Mouse (Mus musculus): Measurements from ENCODE around the gene Mfap1a. TPM values are rescaled to one million over a fixed set of nuclear protein-coding genes. Genes with fewer than 3 reads are reported as not detected.
A peak's percentile ranks its signal among the peaks of the same experiment; 100 is the strongest.
"Not testable (repeated sequence)": the region's sequence is repeated elsewhere in the genome, so short reads cannot be mapped to it uniquely, and the experiment has no call there.

Mfap1a gene
- total and polyA plus RNA-seq, 3 experiments, result 11.1 to 57.1 (median 32.5) TPM

GRCm38 (mm10) chr2:121522006-121522405 is 15.5 kb upstream of the Mfap1a start:
- no peaks in the 10 kb centered on the region for H3K9me3 ChIP-seq (replicated peaks)
- peaks cover 62% of the 10 kb centered on the region for H3K36me3 ChIP-seq (replicated peaks)
- no peaks in the 10 kb centered on the region for H3K27me3 ChIP-seq (ENCODE audit: insufficient read depth, low read length)
- H3K4me1 ChIP-seq (ENCODE audit: insufficient read depth, low read depth, low read length), result peaks cover 13% of the 10 kb centered on the region
- DNase-seq (ENCODE audit: low spot score) (peak; percentile 12), ATAC-seq (ENCODE audit: extremely low read depth, insufficient number of reproducible peaks, low FRiP score, poor library complexity, severe bottlenecking) (0 out of 2 replicates have a peak, but pooled peaks have one; percentile 15)
- H3K4me3 ChIP-seq (ENCODE audit: low read depth, low read length), result no peak overlapping the region
- TF ChIP-seq TAL1 (conservative IDR thresholded peaks at IDR 0.05; ENCODE audit: low read depth, low read length), result no peak
- no peak for TF ChIP-seq GATA1 (IDR thresholded peaks at IDR 0.05; ENCODE audit: borderline replicate concordance, low read length)
- no peak for TF ChIP-seq POLR2AphosphoS5 (IDR thresholded peaks at IDR 0.05; ENCODE audit: insufficient replicate concordance, low read depth, low read length)
- TF ChIP-seq GATA2 (IDR thresholded peaks at IDR 0.05; ENCODE audit: borderline replicate concordance, low read depth, low read length), result no peak
- no peak for TF ChIP-seq CTCF (IDR thresholded peaks at IDR 0.05; ENCODE audit: low read depth, low read length)

DNA sequence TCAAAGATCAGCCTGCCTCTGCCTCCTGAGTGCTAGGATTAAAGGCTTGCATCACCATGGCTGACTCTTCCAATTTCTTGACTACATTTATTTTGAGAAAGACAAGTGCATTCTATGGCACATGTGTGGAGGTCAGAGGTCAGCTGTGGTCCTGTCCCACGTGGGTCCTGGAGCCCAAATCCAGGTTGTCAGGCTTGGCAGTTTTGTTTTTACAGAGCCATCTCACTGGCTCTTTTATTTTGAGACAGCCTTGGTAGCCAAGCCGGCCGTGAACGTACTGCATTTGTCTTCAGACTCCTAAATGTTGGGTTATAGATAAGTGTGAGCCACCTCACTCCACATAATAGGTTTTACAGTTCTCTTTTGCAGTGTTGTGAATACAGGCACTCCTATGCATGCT is 12.2 kb upstream of the Mfap1a start:
- not testable (repeated sequence) for H3K4me3 ChIP-seq (ENCODE audit: low read depth, low read length); ATAC-seq (ENCODE audit: extremely low read depth, insufficient number of reproducible peaks, low FRiP score, poor library complexity, severe bottlenecking); H3K27me3 ChIP-seq (ENCODE audit: insufficient read depth, low read length); DNase-seq (ENCODE audit: low spot score); H3K9me3 ChIP-seq (replicated peaks)
- Histone ChIP-seq H3K36me3 (replicated peaks) (peaks cover 58% of the 10 kb centered on the region), H3K4me1 (ENCODE audit: insufficient read depth, low read depth, low read length) (peaks cover 20% of the 10 kb centered on the region)

GRCm38 (mm10) chr2:121518106-121518505 is 11.6 kb upstream of the Mfap1a start:
- H3K4me3 ChIP-seq (ENCODE audit: low read depth, low read length), result no peak overlapping the region
- H3K4me1 ChIP-seq (ENCODE audit: insufficient read depth, low read depth, low read length), result peaks cover 20% of the 10 kb centered on the region
- H3K9me3 ChIP-seq (replicated peaks), result no peaks in the 10 kb centered on the region
- H3K36me3 ChIP-seq (replicated peaks), result peaks cover 59% of the 10 kb centered on the region
- no peak for TF ChIP-seq CTCF (IDR thresholded peaks at IDR 0.05; ENCODE audit: low read depth, low read length)
- TF ChIP-seq GATA1 (IDR thresholded peaks at IDR 0.05; ENCODE audit: borderline replicate concordance, low read length), result no peak
- no peak for TF ChIP-seq POLR2AphosphoS5 (IDR thresholded peaks at IDR 0.05; ENCODE audit: insufficient replicate concordance, low read depth, low read length)
- TF ChIP-seq TAL1 (conservative IDR thresholded peaks at IDR 0.05; ENCODE audit: low read depth, low read length), result no peak
- no peak for TF ChIP-seq GATA2 (IDR thresholded peaks at IDR 0.05; ENCODE audit: borderline replicate concordance, low read depth, low read length)
- H3K27me3 ChIP-seq (ENCODE audit: insufficient read depth, low read length), result no peaks in the 10 kb centered on the region
- no peak for DNase-seq (ENCODE audit: low spot score)
- no peak for ATAC-seq (ENCODE audit: extremely low read depth, insufficient number of reproducible peaks, low FRiP score, poor library complexity, severe bottlenecking)

GRCm38 (mm10) chr2:121514211-121514610 is 7.7 kb upstream of the Mfap1a start:
- Histone ChIP-seq H3K4me3 (ENCODE audit: low read depth, low read length) (no peak overlapping the region), H3K9me3 (replicated peaks) (no peaks in the 10 kb centered on the region), H3K36me3 (replicated peaks) (peaks cover 74% of the 10 kb centered on the region), H3K4me1 (ENCODE audit: insufficient read depth, low read depth, low read length) (peaks cover 30% of the 10 kb centered on the region), H3K27me3 (ENCODE audit: insufficient read depth, low read length) (no peaks in the 10 kb centered on the region)
- TF ChIP-seq TAL1 (conservative IDR thresholded peaks at IDR 0.05; ENCODE audit: low read depth, low read length) (no peak), GATA2 (IDR thresholded peaks at IDR 0.05; ENCODE audit: borderline replicate concordance, low read depth, low read length) (no peak), CTCF (IDR thresholded peaks at IDR 0.05; ENCODE audit: low read depth, low read length) (no peak), GATA1 (IDR thresholded peaks at IDR 0.05; ENCODE audit: borderline replicate concordance, low read length) (no peak), POLR2AphosphoS5 (IDR thresholded peaks at IDR 0.05; ENCODE audit: insufficient replicate concordance, low read depth, low read length) (no peak)
- ATAC-seq (ENCODE audit: extremely low read depth, insufficient number of reproducible peaks, low FRiP score, poor library complexity, severe bottlenecking), result no peak
- no peak for DNase-seq (ENCODE audit: low spot score)

DNA sequence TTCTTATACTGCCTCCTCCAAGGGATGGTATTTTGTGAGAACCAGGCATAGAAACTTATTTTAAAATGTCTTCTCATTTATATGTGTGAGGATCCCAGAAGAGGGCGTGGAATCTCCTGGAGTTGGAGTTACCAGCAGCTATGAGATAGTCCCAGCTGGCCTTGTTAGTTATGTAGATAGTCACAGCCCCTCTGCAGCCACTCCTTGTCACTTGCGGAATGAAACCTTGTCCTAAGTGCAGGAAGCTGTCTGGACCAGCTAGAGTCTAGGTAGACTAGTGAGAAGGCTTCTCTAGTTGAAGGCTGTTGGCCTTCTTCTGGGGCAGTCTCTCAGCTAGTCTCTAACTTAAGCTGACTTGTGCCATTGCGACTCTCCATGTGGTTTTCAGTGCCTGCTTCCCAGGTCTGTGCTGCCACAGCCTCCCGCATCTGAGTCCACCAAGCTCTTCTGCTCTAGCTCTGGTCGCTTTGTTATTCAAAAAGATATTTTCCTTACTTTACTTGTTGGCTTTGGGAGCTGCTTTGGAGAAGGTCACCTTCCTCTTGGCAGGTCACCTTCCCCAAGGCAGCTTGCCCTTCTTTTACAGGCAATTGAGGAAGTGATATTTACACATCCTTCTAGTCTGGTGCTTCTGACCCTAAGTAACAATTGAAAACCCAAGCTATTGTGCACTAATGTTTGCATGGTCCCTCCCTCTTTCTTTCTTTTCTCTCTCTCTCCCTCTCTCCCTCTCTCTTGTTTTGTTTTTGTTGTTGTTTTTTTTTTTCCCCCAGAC is 6.7 kb upstream of the Mfap1a start:
- not testable (repeated sequence) for ATAC-seq (ENCODE audit: extremely low read depth, insufficient number of reproducible peaks, low FRiP score, poor library complexity, severe bottlenecking); DNase-seq (ENCODE audit: low spot score); H3K4me3 ChIP-seq (ENCODE audit: low read depth, low read length); H3K27me3 ChIP-seq (ENCODE audit: insufficient read depth, low read length); H3K9me3 ChIP-seq (replicated peaks)
- Histone ChIP-seq H3K4me1 (ENCODE audit: insufficient read depth, low read depth, low read length) (peaks cover 38% of the 10 kb centered on the region), H3K36me3 (replicated peaks) (peaks cover 77% of the 10 kb centered on the region)

DNA sequence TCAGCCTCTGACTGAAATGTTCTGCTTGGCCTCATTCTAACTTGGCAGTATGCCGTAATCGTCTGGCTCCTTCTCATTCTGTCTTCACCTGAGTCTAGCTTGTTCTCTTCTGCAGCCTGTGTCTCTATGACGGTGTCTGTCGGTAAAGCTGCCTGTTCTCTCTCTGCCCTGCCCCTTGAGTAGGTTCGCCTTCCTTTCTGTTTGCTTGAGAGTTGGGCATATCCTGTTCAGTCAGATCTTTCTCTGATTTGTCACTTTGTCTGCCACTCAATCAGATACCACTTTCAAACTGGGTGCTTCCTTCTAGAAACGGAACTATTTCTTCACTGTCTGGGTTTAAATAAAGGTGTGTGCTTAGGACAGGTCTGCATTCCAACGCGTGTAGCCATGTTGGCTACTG is 4.9 kb upstream of the Mfap1a start:
- Histone ChIP-seq H3K27me3 (ENCODE audit: insufficient read depth, low read length) (no peaks in the 10 kb centered on the region), H3K36me3 (replicated peaks) (peaks cover 67% of the 10 kb centered on the region), H3K4me1 (ENCODE audit: insufficient read depth, low read depth, low read length) (peaks cover 43% of the 10 kb centered on the region), H3K4me3 (ENCODE audit: low read depth, low read length) (no peak overlapping the region), H3K9me3 (replicated peaks) (no peaks in the 10 kb centered on the region)
- DNase-seq (ENCODE audit: low spot score) (no peak), ATAC-seq (ENCODE audit: extremely low read depth, insufficient number of reproducible peaks, low FRiP score, poor library complexity, severe bottlenecking) (no peak)
- no peak for TF ChIP-seq POLR2AphosphoS5 (IDR thresholded peaks at IDR 0.05; ENCODE audit: insufficient replicate concordance, low read depth, low read length)
- TF ChIP-seq GATA1 (IDR thresholded peaks at IDR 0.05; ENCODE audit: borderline replicate concordance, low read length), result no peak
- TF ChIP-seq GATA2 (IDR thresholded peaks at IDR 0.05; ENCODE audit: borderline replicate concordance, low read depth, low read length), result no peak
- TF ChIP-seq TAL1 (conservative IDR thresholded peaks at IDR 0.05; ENCODE audit: low read depth, low read length), result no peak
- TF ChIP-seq CTCF (IDR thresholded peaks at IDR 0.05; ENCODE audit: low read depth, low read length), result no peak

DNA sequence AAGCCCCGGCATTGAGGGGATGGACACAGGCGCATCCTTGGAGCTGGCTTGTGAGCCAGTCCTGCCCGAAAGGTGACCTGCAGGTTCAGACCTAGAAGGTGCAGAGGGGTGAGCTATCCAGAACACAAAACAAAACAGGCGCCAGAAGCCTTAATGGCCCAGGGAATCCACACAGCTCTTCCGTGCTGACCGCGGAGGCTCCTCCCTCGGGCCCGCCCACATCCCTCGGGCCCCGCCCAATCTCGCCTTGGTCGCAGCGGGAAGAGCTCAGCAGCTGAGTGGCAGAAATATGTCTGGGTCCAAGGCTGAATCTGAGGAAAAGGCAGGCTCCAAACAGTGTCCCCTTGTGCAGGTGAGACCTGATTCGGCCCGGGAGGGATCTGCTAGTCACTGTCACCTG is 3.1 kb upstream of the Mfap1a start:
- TF ChIP-seq GATA1 (IDR thresholded peaks at IDR 0.05; ENCODE audit: borderline replicate concordance, low read length) (no peak), POLR2AphosphoS5 (IDR thresholded peaks at IDR 0.05; ENCODE audit: insufficient replicate concordance, low read depth, low read length) (no peak), TAL1 (conservative IDR thresholded peaks at IDR 0.05; ENCODE audit: low read depth, low read length) (no peak), GATA2 (IDR thresholded peaks at IDR 0.05; ENCODE audit: borderline replicate concordance, low read depth, low read length) (no peak), CTCF (IDR thresholded peaks at IDR 0.05; ENCODE audit: low read depth, low read length) (no peak)
- H3K9me3 ChIP-seq (replicated peaks), result no peaks in the 10 kb centered on the region
- peak overlapping the region; percentile 54; the same call in 1 of the 2 replicates for H3K4me3 ChIP-seq (ENCODE audit: low read depth, low read length)
- H3K4me1 ChIP-seq (ENCODE audit: insufficient read depth, low read depth, low read length), result peaks cover 45% of the 10 kb centered on the region
- no peaks in the 10 kb centered on the region for H3K27me3 ChIP-seq (ENCODE audit: insufficient read depth, low read length)
- H3K36me3 ChIP-seq (replicated peaks), result peaks cover 59% of the 10 kb centered on the region
- ATAC-seq (ENCODE audit: extremely low read depth, insufficient number of reproducible peaks, low FRiP score, poor library complexity, severe bottlenecking), result no peak; the same call in 1 of the 2 replicates
- peak; percentile 23 for DNase-seq (ENCODE audit: low spot score)
